Comparison of ENCODE assay signal across 25 mouse cellular contexts in the genomic region with DNA sequence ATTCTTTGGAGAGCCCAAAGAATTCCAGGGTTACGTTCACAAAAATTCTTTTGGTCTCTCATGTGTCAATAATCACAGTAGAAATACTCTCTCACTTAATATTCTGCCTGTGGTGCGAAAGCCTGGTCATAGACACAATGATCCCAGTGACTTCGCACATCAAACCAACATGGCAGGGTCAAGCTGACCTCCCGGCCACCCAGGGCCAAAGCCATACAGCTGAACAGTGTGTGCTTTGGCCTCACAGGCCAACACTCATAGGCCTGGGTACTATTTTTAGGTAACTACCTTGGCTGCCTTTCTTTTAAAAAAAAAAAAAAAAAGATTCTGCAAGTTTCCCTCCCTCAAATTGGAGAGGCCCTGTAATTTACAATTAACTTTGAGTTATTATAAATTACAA. TPM values are rescaled to one million over a fixed set of nuclear protein-coding genes. Genes with fewer than 3 reads are reported as not detected.
DNase-seq lines count a peak whose midpoint lies in the region; ATAC-seq and TF ChIP-seq lines count a peak whose summit lies in the region.
"Had no signal": no experiment of that assay in that cellular context is flagged by ENCODE, and none has a peak within 500 bp of the region (broad histone marks: within the 10 kb centered on the region; RNA-seq: fewer than 3 reads in every experiment).

No protein-coding gene starts in this region.

- peak; percentile 24 to 66 for DNase-seq in gastrocnemius, adult 8-10 months (ENCODE audit: low spot score in 2 of 2)
- DNase-seq in gastrocnemius, postnatal 4 days (ENCODE audit: low spot score in 2 of 2): no peak
- DNase-seq in hindbrain, postnatal 0 days (ENCODE audit: low spot score): no peak
- DNase-seq in fibroblast of lung, adult 2 months (ENCODE audit: low read depth): peak; percentile 89
- DNase-seq in heart, postnatal 10 days: peak; percentile 35 to 54
- no peak for DNase-seq in urinary bladder, postnatal 36 days (ENCODE audit: low spot score in 2 of 2)
- no peak for DNase-seq in layer of hippocampus, postnatal 10 days (ENCODE audit: low spot score in 2 of 2)
- DNase-seq: adrenal gland, postnatal 36 days; cerebellum, adult 11 months; cerebellum, postnatal 10 days; forebrain, postnatal 0 days; kidney, adult 9 months; kidney, postnatal 36 days; liver, embryonic 13.5 days; lung, adult 2 months; lung, postnatal 14 days; right cerebral cortex, adult 18-20 months; right cerebral cortex, postnatal 4 days; thymus, adult 2 months; thymus, postnatal 4 days had no signal

- no peak overlapping the region for H3K4me2 ChIP-seq in hindbrain, postnatal 0 days (ENCODE audit: low read depth, low read length)
- H3K4me2 ChIP-seq in hindbrain, embryonic 13.5 days: no peak overlapping the region
- H3K4me2 ChIP-seq: liver, embryonic 13.5 days; midbrain, embryonic 13.5 days; stomach, embryonic 15.5 days had no signal

- H3K36me3 ChIP-seq in hindbrain, postnatal 0 days (ENCODE audit: insufficient read depth, low read length): peaks cover 39% of the 10 kb centered on the region; the same call in 1 of the 2 replicates
- H3K36me3 ChIP-seq in hindbrain, embryonic 13.5 days: peaks cover 56% of the 10 kb centered on the region

- intact Hi-C loops in heart, postnatal 10 days (cut with DNase I): loop anchor here (10.0 kb wide), 1 partner anchor 604 kb away; no protein-coding TSS in a partner anchor

- no peak overlapping the region for H3K4me3 ChIP-seq in hindbrain, postnatal 0 days (ENCODE audit: low read length)
- no peak overlapping the region for H3K4me3 ChIP-seq in hindbrain, embryonic 13.5 days
- H3K4me3 ChIP-seq: liver, embryonic 13.5 days; midbrain, embryonic 13.5 days; stomach, embryonic 15.5 days had no signal

- WGBS in hindbrain, postnatal 0 days: 71% methylated on average over 4 of the region's 4 CpGs
- WGBS in hindbrain, embryonic 13.5 days: 76% methylated on average over 4 of the region's 4 CpGs

- H3K4me1 ChIP-seq in hindbrain, postnatal 0 days (ENCODE audit: insufficient read depth, low read length): no peaks in the 10 kb centered on the region
- H3K4me1 ChIP-seq in hindbrain, embryonic 13.5 days (replicated peaks): no peaks in the 10 kb centered on the region
- H3K4me1 ChIP-seq: midbrain, embryonic 13.5 days; stomach, embryonic 15.5 days had no signal

- no peaks in the 10 kb centered on the region for H3K9me3 ChIP-seq in hindbrain, postnatal 0 days (ENCODE audit: low read length)
- H3K9me3 ChIP-seq in hindbrain, embryonic 13.5 days: no peaks in the 10 kb centered on the region
- H3K9me3 ChIP-seq: liver, embryonic 13.5 days; midbrain, embryonic 13.5 days; stomach, embryonic 15.5 days had no signal

- H3K9ac ChIP-seq in hindbrain, postnatal 0 days (replicated peaks; ENCODE audit: low read length): no peak overlapping the region
- no peak overlapping the region for H3K9ac ChIP-seq in hindbrain, embryonic 13.5 days
- H3K9ac ChIP-seq: forebrain, postnatal 0 days; liver, embryonic 13.5 days; midbrain, embryonic 13.5 days; stomach, embryonic 15.5 days had no signal

- no peaks in the 10 kb centered on the region for H3K27me3 ChIP-seq in hindbrain, postnatal 0 days (ENCODE audit: insufficient read depth, low read length)
- H3K27me3 ChIP-seq in hindbrain, embryonic 13.5 days: no peaks in the 10 kb centered on the region
- H3K27me3 ChIP-seq: liver, embryonic 13.5 days; midbrain, embryonic 13.5 days; stomach, embryonic 15.5 days had no signal

- ATAC-seq in hindbrain, postnatal 0 days: 0 out of 2 replicates have a peak, but pooled peaks have one; percentile 64
- ATAC-seq in hindbrain, embryonic 13.5 days (ENCODE audit: low FRiP score): no peak
- ATAC-seq: forebrain, postnatal 0 days; hindbrain, embryonic 16.5 days; intestine, embryonic 16.5 days; midbrain, embryonic 13.5 days had no signal

- H3K27ac ChIP-seq in hindbrain, postnatal 0 days: no peak overlapping the region
- H3K27ac ChIP-seq in hindbrain, embryonic 13.5 days: no peak overlapping the region
- H3K27ac ChIP-seq: liver, embryonic 13.5 days; midbrain, embryonic 13.5 days; stomach, embryonic 15.5 days had no signal

- no peak for TF ChIP-seq CTCF in hindbrain, postnatal 0 days (IDR thresholded peaks at IDR 0.05; ENCODE audit: low read depth)

RNA-seq across cellular contexts. Expression of gene Ssr3, which starts 11.3 kb away (rescaled TPM):
- total RNA-seq in gastrocnemius, adult 8-10 months (2022): 100 to 1,000 TPM; 146 to 229 (median 164) TPM
- total RNA-seq in gastrocnemius, postnatal 4 days (2021): 100 to 1,000 TPM; 183 to 192 TPM
- 127 and 136 TPM in 2 replicates for total RNA-seq in hindbrain, postnatal 0 days (2014; rRNA removed)
- 154 and 160 TPM in 2 replicates for polyA plus RNA-seq in hindbrain, postnatal 0 days (2015; fragmentation: Nextera tagmentation; extraction: Ambion mirVana)
- polyA plus RNA-seq in hindbrain, embryonic 13.5 days (2015; fragmentation: Nextera tagmentation; extraction: Ambion mirVana): 171 and 174 TPM in 2 replicates
- 100 to 1,000 TPM; 158 TPM for total RNA-seq in heart, postnatal 10 days (2021)
- 100 to 1,000 TPM; 116 to 124 TPM for total RNA-seq in layer of hippocampus, postnatal 10 days (2021)

Comparison
In these comparisons a context has a peak if more than half of its experiments do, and no peak if none do; other contexts are left out.
1. DNase-seq: peak in gastrocnemius, adult 8-10 months (2 of 2), fibroblast of lung, adult 2 months (single experiment) and heart, postnatal 10 days (2 of 2); none in gastrocnemius, postnatal 4 days (0 of 2), hindbrain, postnatal 0 days (single experiment), urinary bladder, postnatal 36 days (0 of 2) and layer of hippocampus, postnatal 10 days (0 of 2).